Mouse (Mus musculus) MEL (cell line): Measurements from ENCODE around the gene Sult1a1. TPM values are rescaled to one million over a fixed set of nuclear protein-coding genes. Genes with fewer than 3 reads are reported as not detected.

Experiments
- DNase-seq: peaks from one replicate; pipeline ENCODE4 v3.0.0; 2011; ENCODE audit warnings: low read depth, low spot score
- H3K27ac ChIP-seq: 2 replicates; pipeline ENCODE4 v1.5.1; 2012; ENCODE audit warnings: low read depth, mild to moderate bottlenecking, control low read depth, low read length, moderate library complexity; ENCODE audit not compliant: control insufficient read depth
- H3K27me3 ChIP-seq, 2 experiments: fragments of 150-350 bp in 1 of 2; sonication (generic) in 1 of 2; 2 replicates each; pipeline ENCODE4 v1.6.1; 2012; ENCODE audit warnings: low read length in 2 of 2, mild to moderate bottlenecking in 2 of 2, improper control_type of control experiment in 1 of 2, moderate library complexity in 1 of 2; ENCODE audit not compliant: insufficient read depth in 2 of 2, control insufficient read depth in 1 of 2
- H3K36me3 ChIP-seq, 2 experiments: 2 replicates each; pipeline ENCODE4 v1.6.1; 2012 to 2014; ENCODE audit warnings: low read length in 2 of 2, improper control_type of control experiment in 1 of 2, inconsistent platforms in 1 of 2, mild to moderate bottlenecking in 1 of 2; ENCODE audit not compliant: insufficient read depth in 2 of 2, control insufficient read depth in 1 of 2
- H3K4me1 ChIP-seq, 2 experiments: fragments of 150-350 bp in 1 of 2; sonication (generic) in 1 of 2; 2 replicates each; pipeline ENCODE4 v1.6.1; 2012; ENCODE audit warnings: low read length in 2 of 2, improper control_type of control experiment in 1 of 2, mild to moderate bottlenecking in 1 of 2; ENCODE audit not compliant: insufficient read depth in 2 of 2, control insufficient read depth in 1 of 2
- H3K4me3 ChIP-seq, 2 experiments: fragments of 150-350 bp in 1 of 2; sonication (generic) in 1 of 2; 2 replicates each; pipeline ENCODE4 v1.5.1; 2012; ENCODE audit warnings: low read depth in 2 of 2, low read length in 2 of 2, mild to moderate bottlenecking in 2 of 2, moderate library complexity in 2 of 2, control low read depth in 1 of 2, improper control_type of control experiment in 1 of 2; ENCODE audit not compliant: control insufficient read depth in 1 of 2, insufficient read depth in 1 of 2
- H3K79me2 ChIP-seq: 2 replicates; pipeline ENCODE4 v1.6.1; 2012; ENCODE audit warnings: mild to moderate bottlenecking, low read length, moderate library complexity; ENCODE audit not compliant: control insufficient read depth, poor library complexity, insufficient read depth
- H3K9ac ChIP-seq: 2 replicates; pipeline ENCODE4 v1.6.1; 2012; ENCODE audit warnings: low read depth, mild to moderate bottlenecking, control low read depth, low read length, moderate library complexity; ENCODE audit not compliant: control insufficient read depth, poor library complexity, severe bottlenecking
- H3K9me3 ChIP-seq: fragments of 150-350 bp; sonication (generic); replicated peaks from 2 replicates; pipeline ENCODE4 v1.6.1; 2012; ENCODE audit warnings: mild to moderate bottlenecking, low read length, improper control_type of control experiment, moderate library complexity; ENCODE audit not compliant: insufficient read depth
- BHLHE40 ChIP-seq: IDR thresholded peaks from 2 replicates; pipeline ENCODE4 v1.6.1; 2012; ENCODE audit warnings: low read depth, mild to moderate bottlenecking, inconsistent platforms, low read length, improper control_type of control experiment, borderline replicate concordance
- CHD1 ChIP-seq: IDR thresholded peaks from 2 replicates; pipeline ENCODE4 v1.6.1; 2012; ENCODE audit warnings: low read depth, mild to moderate bottlenecking, inconsistent platforms, low read length, improper control_type of control experiment
- CHD2 ChIP-seq: IDR thresholded peaks from 2 replicates; pipeline ENCODE4 v1.6.1; 2011; ENCODE audit warnings: low read length, improper control_type of control experiment
- CTCF ChIP-seq, 3 experiments: IDR thresholded peaks in 2 of 3; conservative IDR thresholded peaks in 1 of 3; 2 replicates each; pipeline ENCODE4 v1.5.1; 2011 to 2012; ENCODE audit warnings: low read length in 3 of 3, low read depth in 2 of 3, mild to moderate bottlenecking in 2 of 3, improper control_type of control experiment in 1 of 3, inconsistent platforms in 1 of 3, mixed read lengths in 1 of 3, moderate library complexity in 1 of 3; ENCODE audit not compliant: control insufficient read depth in 1 of 3, insufficient read depth in 1 of 3, poor library complexity in 1 of 3, severe bottlenecking in 1 of 3
- E2F4 ChIP-seq: IDR thresholded peaks from 2 replicates; pipeline ENCODE4 v1.6.1; 2011; ENCODE audit warnings: low read depth, low read length, improper control_type of control experiment, borderline replicate concordance
- ELF1 ChIP-seq: IDR thresholded peaks from 2 replicates; pipeline ENCODE4 v1.6.1; 2014; ENCODE audit warnings: low read depth, mild to moderate bottlenecking, inconsistent platforms, low read length, improper control_type of control experiment, moderate library complexity
- ETS1 ChIP-seq: IDR thresholded peaks from 2 replicates; pipeline ENCODE4 v1.6.1; 2012; ENCODE audit warnings: low read depth, mild to moderate bottlenecking, inconsistent platforms, low read length, improper control_type of control experiment, moderate library complexity
- GABPA ChIP-seq: IDR thresholded peaks from 2 replicates; pipeline ENCODE4 v1.6.1; 2012; ENCODE audit warnings: low read depth, mild to moderate bottlenecking, inconsistent platforms, low read length, improper control_type of control experiment, moderate library complexity
- HCFC1 ChIP-seq: IDR thresholded peaks from 2 replicates; pipeline ENCODE4 v1.6.1; 2012; ENCODE audit warnings: low read depth, mild to moderate bottlenecking, inconsistent platforms, low read length, improper control_type of control experiment, moderate library complexity
- JUND ChIP-seq: IDR thresholded peaks from 2 replicates; pipeline ENCODE4 v1.6.1; 2011; ENCODE audit warnings: low read depth, mild to moderate bottlenecking, improper control_type of control experiment, low read length
- KAT2A ChIP-seq: conservative IDR thresholded peaks from 2 replicates; pipeline ENCODE4 v1.6.1; 2012; ENCODE audit warnings: low read depth, low read length, improper control_type of control experiment, inconsistent platforms
- MAFK ChIP-seq: IDR thresholded peaks from 2 replicates; pipeline ENCODE4 v1.6.1; 2011; ENCODE audit warnings: low read depth, mild to moderate bottlenecking, low read length, improper control_type of control experiment, borderline replicate concordance
- MAX ChIP-seq: IDR thresholded peaks from 2 replicates; pipeline ENCODE4 v1.6.1; 2011; ENCODE audit warnings: low read length, improper control_type of control experiment
- MAZ ChIP-seq: IDR thresholded peaks from 2 replicates; pipeline ENCODE4 v1.6.1; 2012; ENCODE audit warnings: low read depth, mild to moderate bottlenecking, inconsistent platforms, low read length, improper control_type of control experiment
- MEF2A ChIP-seq: IDR thresholded peaks from 2 replicates; pipeline ENCODE4 v1.6.1; 2014; ENCODE audit warnings: low read depth, mild to moderate bottlenecking, inconsistent platforms, low read length, improper control_type of control experiment; ENCODE audit not compliant: poor library complexity, insufficient replicate concordance, severe bottlenecking; ENCODE audit errors: extremely low read depth
- MXI1 ChIP-seq: IDR thresholded peaks from 2 replicates; pipeline ENCODE4 v1.6.1; 2011; ENCODE audit warnings: mild to moderate bottlenecking, low read depth, low read length, improper control_type of control experiment
- MYB ChIP-seq: IDR thresholded peaks from 2 replicates; pipeline ENCODE4 v1.6.1; 2011; ENCODE audit warnings: mild to moderate bottlenecking, low read depth, low read length, improper control_type of control experiment
- MYC ChIP-seq: IDR thresholded peaks from 2 replicates; pipeline ENCODE4 v1.6.1; 2011; ENCODE audit warnings: low read depth, mild to moderate bottlenecking, low read length, improper control_type of control experiment, moderate library complexity
- POLR2A ChIP-seq, 2 experiments: IDR thresholded peaks; 2 replicates each; pipeline ENCODE4 v1.6.1; 2011 to 2012; ENCODE audit warnings: low read length in 2 of 2, mild to moderate bottlenecking in 2 of 2, control low read depth in 1 of 2, improper control_type of control experiment in 1 of 2, low read depth in 1 of 2, moderate library complexity in 1 of 2; ENCODE audit not compliant: control insufficient read depth in 1 of 2, insufficient read depth in 1 of 2, poor library complexity in 1 of 2
- POLR2AphosphoS5 ChIP-seq: IDR thresholded peaks from 2 replicates; pipeline ENCODE4 v1.6.1; 2012; ENCODE audit warnings: low read depth, borderline replicate concordance, mild to moderate bottlenecking, inconsistent platforms, low read length, moderate library complexity, mixed read lengths
- RCOR1 ChIP-seq: IDR thresholded peaks from 2 replicates; pipeline ENCODE4 v1.6.1; 2012; ENCODE audit warnings: low read depth, mild to moderate bottlenecking, inconsistent platforms, low read length, improper control_type of control experiment
- SMC3 ChIP-seq: IDR thresholded peaks from 2 replicates; pipeline ENCODE4 v1.6.1; 2011; ENCODE audit warnings: low read depth, low read length, improper control_type of control experiment
- TBP ChIP-seq: IDR thresholded peaks from 2 replicates; pipeline ENCODE4 v1.8.0; 2011; ENCODE audit warnings: low read depth, low read length, improper control_type of control experiment
- TCF12 ChIP-seq: IDR thresholded peaks from 2 replicates; pipeline ENCODE4 v1.6.1; 2014; ENCODE audit warnings: low read depth, mild to moderate bottlenecking, inconsistent platforms, low read length, improper control_type of control experiment, moderate library complexity
- USF1 ChIP-seq: IDR thresholded peaks from 2 replicates; pipeline ENCODE4 v1.6.1; 2014; ENCODE audit warnings: low read depth, mild to moderate bottlenecking, inconsistent platforms, low read length, improper control_type of control experiment, moderate library complexity
- USF2 ChIP-seq, 2 experiments: IDR thresholded peaks; 2 replicates each; pipeline ENCODE4 v1.6.1; 2011 to 2012; ENCODE audit warnings: improper control_type of control experiment in 2 of 2, low read length in 2 of 2, borderline replicate concordance in 1 of 2, inconsistent platforms in 1 of 2, low read depth in 1 of 2, mild to moderate bottlenecking in 1 of 2; ENCODE audit not compliant: insufficient read depth in 1 of 2
- ZC3H11A ChIP-seq: IDR thresholded peaks from 2 replicates; pipeline ENCODE4 v1.6.1; 2012; ENCODE audit warnings: low read depth, mild to moderate bottlenecking, inconsistent platforms, low read length, improper control_type of control experiment
- ZKSCAN1 ChIP-seq: IDR thresholded peaks from 2 replicates; pipeline ENCODE4 v1.6.1; 2012; ENCODE audit warnings: low read depth, mild to moderate bottlenecking, inconsistent platforms, low read length, improper control_type of control experiment, moderate library complexity
- ZNF384 ChIP-seq: IDR thresholded peaks from 2 replicates; pipeline ENCODE4 v1.6.1; 2012; ENCODE audit warnings: low read depth, mild to moderate bottlenecking, inconsistent platforms, low read length, improper control_type of control experiment
- polyA plus RNA-seq, 2 experiments: library from polyadenylated mRNA; stranded (reverse) in 1 of 2; unstranded in 1 of 2; fragments of >175 nt in 1 of 2; fragments of >200 nt in 1 of 2; gene quantifications; 2 replicates each; pipeline versions ENCODE4 v1.2.1 to v1.2.4; 2012; ENCODE audit warnings: low replicate concordance in 2 of 2, low read depth in 1 of 2; ENCODE audit not compliant: insufficient read length in 2 of 2, insufficient read depth in 1 of 2, missing spikeins in 1 of 2
- total RNA-seq: library from RNA; depleted of rRNA; stranded (reverse); fragments of 300-350 nt; gene quantifications from 2 replicates; pipeline ENCODE4 v1.2.3, GENCODE M21; 2012

Gene Sult1a1
- total and polyA plus RNA-seq, 3 experiments, result 0.36 TPM; not detected in 2

GRCm38 (mm10) chr7:126625807-126626600 lies 50.2 kb downstream of the Sult1a1 start:
- no peaks in the 10 kb centered on the region for H3K27me3 ChIP-seq
- peak overlapping the region; percentile 42 for H3K27ac ChIP-seq
- no peak for TF ChIP-seq JUND
- TF ChIP-seq MAFK, result peak; percentile 25; the same call in 1 of the 2 replicates
- H3K36me3 ChIP-seq, result peaks cover 0 to 40% of the 10 kb centered on the region in 2 experiments; a peak in 2 of 4 replicates
- peak overlapping the region; percentile 56 for H3K9ac ChIP-seq
- no peaks in the 10 kb centered on the region for H3K9me3 ChIP-seq
- DNase-seq, result no peak
- peaks cover 23 to 52% of the 10 kb centered on the region in 2 experiments for H3K4me1 ChIP-seq
- peak overlapping the region in 1 of 2 experiments; percentile 27; a peak in 1 of 4 replicates for H3K4me3 ChIP-seq
- H3K79me2 ChIP-seq, result no peaks in the 10 kb centered on the region

DNA sequence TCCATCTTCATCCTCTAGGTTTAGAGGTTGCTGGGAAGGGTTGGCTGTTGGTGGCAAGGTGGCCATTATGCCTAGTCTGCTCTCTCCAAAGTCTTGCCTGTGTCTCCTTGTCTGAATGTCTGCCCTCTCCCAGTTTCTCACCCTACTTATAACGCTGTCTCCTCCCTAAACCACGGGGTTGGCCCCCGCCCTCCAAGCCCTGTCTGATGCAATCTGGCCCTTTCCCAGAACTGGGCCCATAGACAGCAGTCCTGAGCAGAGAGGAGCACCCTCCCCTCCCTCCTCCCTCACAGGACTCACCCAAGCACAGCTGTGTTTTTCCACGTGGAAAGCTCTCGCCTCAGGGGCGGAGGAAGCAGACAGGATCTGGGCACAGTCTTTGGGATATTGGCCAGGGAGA lies 50.9 kb downstream of the Sult1a1 start:
- H3K36me3 ChIP-seq, result peaks cover 0 to 40% of the 10 kb centered on the region in 2 experiments; a peak in 2 of 4 replicates
- H3K9me3 ChIP-seq, result no peaks in the 10 kb centered on the region
- H3K79me2 ChIP-seq, result no peaks in the 10 kb centered on the region
- peak overlapping the region; percentile 52 for H3K27ac ChIP-seq
- H3K4me1 ChIP-seq, result peaks cover 23 to 52% of the 10 kb centered on the region in 2 experiments
- H3K27me3 ChIP-seq, result no peaks in the 10 kb centered on the region
- DNase-seq, result peak; percentile 81
- H3K9ac ChIP-seq, result peak overlapping the region; percentile 68
- H3K4me3 ChIP-seq, result peak overlapping the region; percentile 27 to 60
- TF ChIP-seq MAX (peak; percentile 21; the same call in 1 of the 2 replicates), SMC3 (no peak), MXI1 (peak; percentile 88), E2F4 (no peak), RCOR1 (peak; percentile 41; the same call in 1 of the 2 replicates), MYC (peak; percentile 50; the same call in 1 of the 2 replicates), MEF2A (no peak), MAFK (no peak), USF2 (IDR thresholded peaks at IDR 0.05; ENCODE audit: borderline replicate concordance in 1 of 2, insufficient read depth in 1 of 2, low read depth in 1 of 2, low read length in 2 of 2) (no peak), TBP (peak; percentile 63; the same call in 1 of the 2 replicates), ZC3H11A (no peak), ZKSCAN1 (no peak), USF1 (peak; percentile 52; the same call in 1 of the 2 replicates), ETS1 (peak; percentile 81), JUND (no peak), POLR2AphosphoS5 (no peak), CHD1 (no peak), HCFC1 (peak; percentile 49; the same call in 1 of the 2 replicates), CHD2 (no peak), MAZ (peak; percentile 92), ELF1 (no peak), ZNF384 (no peak), BHLHE40 (no peak), MYB (no peak), KAT2A (no peak; the same call in 1 of the 2 replicates), TCF12 (peak; percentile 50; the same call in 1 of the 2 replicates), POLR2A (IDR thresholded peaks at IDR 0.05; ENCODE audit: control insufficient read depth in 1 of 2, insufficient read depth in 1 of 2, low read depth in 1 of 2, low read length in 2 of 2, poor library complexity in 1 of 2) (peak in 1 of 2 experiments; percentile 49; a peak in 2 of 4 replicates), GABPA (no peak), CTCF (IDR thresholded peaks at IDR 0.05 in 2 of 3, conservative IDR thresholded peaks at IDR 0.05 in 1 of 3; ENCODE audit: control insufficient read depth in 1 of 3, insufficient read depth in 1 of 3, low read depth in 2 of 3, low read length in 3 of 3, poor library complexity in 1 of 3, severe bottlenecking in 1 of 3) (no peak)
